Mouse (Mus musculus) kidney, embryonic 15.5 days (tissue): ENCODE results near the gene Stk10. TPM values are rescaled to one million over a fixed set of nuclear protein-coding genes. Genes with fewer than 3 reads are reported as not detected.
"Not testable (repeated sequence)": the region's sequence is repeated elsewhere in the genome, so short reads cannot be mapped to it uniquely, and the experiment has no call there.

Source experiments
- ATAC-seq: fragments of 200-750 bp; cut with Nextera tagmentation; replicated peaks from 2 replicates; pipeline ENCODE4 v1.8.0; 2017; ENCODE audit warnings: moderate TSS enrichment; ENCODE audit not compliant: low FRiP score
- H3K27ac ChIP-seq: fragments of 300-500 bp; sonication (generic); 2 replicates; pipeline ENCODE4 v1.5.1; 2015; ENCODE audit warnings: mild to moderate bottlenecking, inconsistent platforms
- H3K27me3 ChIP-seq: fragments of 300-500 bp; sonication (generic); 2 replicates; pipeline ENCODE4 v1.6.1; 2015; ENCODE audit warnings: inconsistent platforms
- H3K36me3 ChIP-seq: fragments of 300-500 bp; sonication (generic); 2 replicates; pipeline ENCODE4 v1.6.1; 2015; ENCODE audit warnings: inconsistent platforms
- H3K4me1 ChIP-seq: fragments of 300-500 bp; sonication (generic); 2 replicates; pipeline ENCODE4 v1.6.1; 2015; ENCODE audit warnings: inconsistent platforms
- H3K4me2 ChIP-seq: fragments of 300-500 bp; sonication (generic); 2 replicates; pipeline ENCODE4 v1.6.1; 2015; ENCODE audit warnings: moderate library complexity, mild to moderate bottlenecking, inconsistent platforms
- H3K4me3 ChIP-seq: fragments of 300-500 bp; sonication (generic); replicated peaks from 2 replicates; pipeline ENCODE4 v1.5.1; 2015; ENCODE audit warnings: mild to moderate bottlenecking, inconsistent platforms
- H3K9ac ChIP-seq: fragments of 300-500 bp; sonication (generic); 2 replicates; pipeline ENCODE4 v1.6.1; 2015; ENCODE audit warnings: mild to moderate bottlenecking, inconsistent platforms
- H3K9me3 ChIP-seq: fragments of 300-500 bp; sonication (generic); replicated peaks from 2 replicates; pipeline ENCODE4 v1.6.1; 2016; ENCODE audit warnings: inconsistent platforms
- WGBS: fragments of 180-500 bp; shearing (Covaris S2); methylation state at CpG from one replicate; pipeline ENCODE4 v1.1.7; 2015; ENCODE audit warnings: mixed read lengths; 5-methylcytosine and 5-hydroxymethylcytosine counted together
- polyA plus RNA-seq: library from polyadenylated mRNA; unstranded; fragments of >200 nt; fragmentation: Nextera tagmentation; extraction: Ambion mirVana; gene quantifications from 2 replicates; pipeline ENCODE4 v1.2.1, GENCODE M21; 2015

Gene Stk10
- polyA plus RNA-seq, 1 experiment from 2014 or later: 5.4 TPM

DNA sequence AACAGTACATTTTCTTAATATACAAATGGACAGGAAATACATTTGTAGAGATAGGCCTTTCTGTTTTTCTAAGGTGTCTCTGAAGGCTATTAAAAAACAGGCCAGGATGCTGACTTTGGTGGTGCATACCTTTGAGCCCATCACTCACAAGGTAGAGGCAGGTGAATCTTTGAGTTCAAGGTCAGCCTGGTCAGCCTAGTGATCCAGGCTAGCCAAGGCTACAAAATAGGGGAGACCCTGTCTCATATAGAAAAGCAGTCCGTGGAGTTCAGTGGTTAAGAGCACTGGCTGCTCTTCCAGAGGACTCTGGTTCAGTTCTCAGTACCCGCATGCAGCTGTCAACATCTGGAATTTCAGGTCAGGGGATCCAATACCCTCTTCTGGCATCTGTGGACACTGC lies 29.4 kb upstream of the Stk10 start:
- WGBS: 94% methylated on average over 2 of the region's 2 CpGs
- ATAC-seq: no peak
- H3K9ac ChIP-seq: no peak overlapping the region
- no peaks in the 10 kb centered on the region for H3K9me3 ChIP-seq
- H3K36me3 ChIP-seq: peaks cover 22% of the 10 kb centered on the region; the same call in 1 of the 2 replicates
- no peak overlapping the region for H3K4me3 ChIP-seq
- no peaks in the 10 kb centered on the region for H3K4me1 ChIP-seq
- no peak overlapping the region for H3K27ac ChIP-seq
- H3K4me2 ChIP-seq: no peak overlapping the region
- no peaks in the 10 kb centered on the region for H3K27me3 ChIP-seq

DNA sequence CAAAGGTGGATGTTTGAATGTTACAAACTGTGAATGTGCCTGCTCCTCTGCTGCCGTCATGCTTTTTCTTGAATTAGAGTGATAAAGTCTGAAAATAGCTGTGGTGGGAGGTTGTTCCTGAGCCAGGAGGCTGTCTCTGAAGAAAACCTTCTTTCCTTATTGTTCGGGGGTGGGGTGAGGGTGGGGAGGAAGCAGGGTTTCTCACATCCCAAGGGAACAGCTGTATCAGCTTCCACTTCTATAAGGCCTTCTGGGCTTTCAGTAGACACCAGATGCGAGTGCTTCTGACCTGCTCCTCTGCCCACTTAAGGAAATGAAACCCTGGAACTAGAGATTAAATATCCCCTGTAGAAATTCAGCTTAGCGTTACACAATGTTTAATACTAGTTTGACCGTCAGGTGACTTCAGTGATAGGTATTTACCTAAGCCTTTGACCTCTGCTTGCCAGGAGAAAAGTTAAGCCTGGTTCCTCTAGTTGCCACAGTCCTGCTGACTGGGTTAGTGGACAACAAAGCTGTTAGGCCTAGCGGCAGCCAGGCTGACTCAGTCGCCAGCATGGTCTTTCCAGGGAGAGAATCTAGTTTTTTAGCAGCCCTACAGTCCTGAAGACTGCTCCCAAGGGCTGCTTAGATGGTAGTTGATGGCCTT lies 27.9 kb upstream of the Stk10 start:
- Histone ChIP-seq H3K9ac (no peak overlapping the region), H3K27ac (peak overlapping the region; percentile 39; the same call in 1 of the 2 replicates), H3K4me1 (no peaks in the 10 kb centered on the region), H3K9me3 (no peaks in the 10 kb centered on the region), H3K27me3 (no peaks in the 10 kb centered on the region), H3K4me3 (no peak overlapping the region), H3K36me3 (peaks cover 18% of the 10 kb centered on the region; the same call in 1 of the 2 replicates), H3K4me2 (no peak overlapping the region)
- WGBS: 52% methylated on average over 7 of the region's 7 CpGs
- no peak for ATAC-seq

DNA sequence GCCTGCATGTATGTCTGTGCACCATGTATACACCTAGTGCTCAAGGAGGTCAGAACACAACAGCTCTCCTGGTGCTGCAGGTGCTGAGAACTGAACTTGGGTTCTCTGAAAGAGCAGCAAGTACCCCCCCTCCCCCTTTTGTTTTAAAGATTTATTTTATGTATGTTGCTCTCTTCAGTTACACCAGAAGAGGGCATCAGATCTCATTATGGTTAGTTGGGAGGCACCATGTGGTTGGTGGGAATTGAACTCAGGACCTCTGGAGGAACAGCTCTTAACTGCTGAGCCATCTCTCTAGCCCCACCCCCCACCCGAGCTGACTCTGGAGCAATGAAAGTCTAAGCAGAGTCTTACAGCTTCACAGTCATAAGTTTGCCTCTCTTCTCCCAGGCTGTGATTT lies 22.2 kb upstream of the Stk10 start:
- Histone ChIP-seq H3K27ac (no peak overlapping the region), H3K4me3 (no peak overlapping the region), H3K9me3 (no peaks in the 10 kb centered on the region), H3K27me3 (no peaks in the 10 kb centered on the region), H3K4me2 (no peak overlapping the region), H3K9ac (no peak overlapping the region), H3K36me3 (peaks cover 4% of the 10 kb centered on the region), H3K4me1 (no peaks in the 10 kb centered on the region)
- no peak for ATAC-seq
- 75% methylated on average over 1 of the region's 1 CpGs for WGBS

DNA sequence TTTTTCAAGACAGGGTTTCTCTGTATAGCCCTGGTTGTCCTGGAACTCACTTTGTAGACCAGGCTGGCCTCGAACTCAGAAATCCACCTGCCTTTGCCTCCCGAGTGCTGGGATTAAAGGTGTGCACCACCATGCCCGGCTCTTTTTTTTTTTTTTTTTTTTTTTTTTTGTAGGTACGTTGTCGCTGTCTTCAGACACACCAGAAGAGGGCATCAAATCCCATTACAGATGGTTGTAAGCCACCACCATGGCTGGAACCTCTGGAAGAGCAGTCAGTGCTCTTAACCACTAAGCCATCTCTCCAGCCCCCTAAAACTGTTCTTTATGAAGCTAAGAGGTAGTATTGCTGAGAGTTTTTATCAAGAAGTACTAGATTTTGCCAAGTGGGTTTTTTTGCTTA lies 18.3 kb upstream of the Stk10 start:
- not testable (repeated sequence) for H3K4me1 ChIP-seq, H3K4me2 ChIP-seq, H3K9ac ChIP-seq, H3K27me3 ChIP-seq, H3K27ac ChIP-seq, ATAC-seq, H3K4me3 ChIP-seq, H3K9me3 ChIP-seq
- peaks cover 40% of the 10 kb centered on the region for H3K36me3 ChIP-seq
- WGBS: 98% methylated on average over 4 of the region's 5 CpGs

DNA sequence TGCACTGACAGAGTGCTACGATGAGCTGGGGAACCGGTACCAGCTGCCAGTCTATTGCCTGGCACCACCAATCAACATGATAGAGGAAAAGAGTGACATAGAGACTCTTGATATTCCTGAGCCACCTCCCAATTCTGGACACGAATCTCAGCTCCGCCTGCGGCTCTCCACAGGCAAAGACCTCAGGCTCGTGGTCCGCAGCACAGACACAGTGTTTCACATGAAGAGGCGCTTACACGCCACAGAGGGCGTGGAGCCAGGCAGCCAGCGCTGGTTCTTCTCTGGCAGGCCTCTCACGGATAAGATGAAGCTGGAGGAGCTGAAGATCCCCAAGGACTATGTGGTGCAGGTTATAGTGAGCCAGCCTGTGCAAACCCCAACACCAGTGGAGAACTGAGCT lies 17.0 kb upstream of the Stk10 start:
- Histone ChIP-seq H3K36me3 (peaks cover 47% of the 10 kb centered on the region), H3K9me3 (no peaks in the 10 kb centered on the region), H3K27me3 (no peaks in the 10 kb centered on the region), H3K4me2 (no peak overlapping the region), H3K27ac (no peak overlapping the region), H3K4me1 (no peaks in the 10 kb centered on the region), H3K9ac (no peak overlapping the region), H3K4me3 (no peak overlapping the region)
- 90% methylated on average over 12 of the region's 12 CpGs for WGBS
- no peak for ATAC-seq

DNA sequence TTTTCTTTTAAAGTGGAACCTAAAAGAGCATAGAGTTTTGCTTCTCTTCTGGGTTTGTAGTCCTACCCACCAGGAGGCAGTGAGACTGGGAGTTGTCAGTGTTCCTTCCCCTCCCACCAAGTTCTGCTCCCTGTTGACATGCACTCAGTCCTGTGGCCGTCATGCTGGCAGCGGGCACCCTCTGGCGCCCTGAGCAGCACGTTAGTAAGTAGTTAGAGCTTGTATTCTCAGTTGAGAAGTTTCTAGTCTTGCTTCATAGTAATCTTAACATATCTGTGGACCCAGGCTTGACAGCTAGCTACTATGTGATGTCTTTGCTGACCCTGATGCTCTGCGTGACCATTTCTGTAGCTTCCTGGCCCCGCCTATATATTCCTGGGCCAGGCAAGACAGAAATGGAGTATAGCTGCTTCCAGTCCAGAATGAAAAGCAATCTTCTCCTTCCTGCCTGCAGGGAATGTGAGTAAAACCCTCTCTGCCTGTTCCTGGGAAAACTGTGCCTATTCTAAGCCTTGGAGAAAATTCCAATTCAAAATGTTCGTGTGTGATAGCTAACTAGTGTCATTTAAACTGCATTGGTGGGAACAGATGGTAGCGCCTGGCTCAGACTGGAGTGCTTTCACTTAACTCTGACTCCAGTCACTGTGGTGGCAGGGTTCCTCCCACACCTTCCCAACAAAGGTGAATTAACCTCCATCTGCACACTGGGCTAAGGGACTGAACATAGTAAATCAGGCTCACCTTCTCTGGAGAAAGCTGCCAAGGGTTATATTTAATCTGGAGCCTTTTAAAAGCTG lies 16.0 kb upstream of the Stk10 start:
- ATAC-seq: no peak
- WGBS: 82% methylated on average over 8 of the region's 8 CpGs
- Histone ChIP-seq H3K27ac (no peak overlapping the region), H3K4me1 (no peaks in the 10 kb centered on the region), H3K4me3 (no peak overlapping the region), H3K4me2 (no peak overlapping the region), H3K9me3 (no peaks in the 10 kb centered on the region), H3K9ac (no peak overlapping the region), H3K36me3 (peaks cover 47% of the 10 kb centered on the region), H3K27me3 (no peaks in the 10 kb centered on the region)

DNA sequence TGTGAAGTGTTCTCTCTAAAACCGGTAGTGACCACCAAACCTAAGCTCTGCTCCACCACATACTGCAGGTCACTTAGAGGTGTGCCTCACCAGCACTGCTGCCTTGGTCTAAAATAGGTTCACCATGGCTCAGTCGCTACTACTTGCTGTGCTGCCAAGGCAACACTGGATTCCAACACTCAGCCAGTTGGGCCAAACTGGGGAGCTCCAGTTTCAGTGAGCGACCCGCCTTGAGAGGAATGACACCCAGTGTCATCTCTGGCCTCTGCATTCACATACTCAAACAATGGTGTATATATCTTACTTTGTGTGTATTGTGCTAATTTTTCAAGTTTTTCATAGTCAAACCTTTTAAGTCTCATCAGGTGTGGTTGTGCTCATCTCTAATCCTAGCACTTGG lies 14.3 kb upstream of the Stk10 start:
- Histone ChIP-seq H3K9me3 (no peaks in the 10 kb centered on the region), H3K27ac (no peak overlapping the region), H3K4me3 (no peak overlapping the region), H3K4me1 (no peaks in the 10 kb centered on the region), H3K9ac (no peak overlapping the region), H3K4me2 (no peak overlapping the region), H3K27me3 (no peaks in the 10 kb centered on the region), H3K36me3 (peaks cover 47% of the 10 kb centered on the region)
- no peak for ATAC-seq
- 85% methylated on average over 4 of the region's 4 CpGs for WGBS

DNA sequence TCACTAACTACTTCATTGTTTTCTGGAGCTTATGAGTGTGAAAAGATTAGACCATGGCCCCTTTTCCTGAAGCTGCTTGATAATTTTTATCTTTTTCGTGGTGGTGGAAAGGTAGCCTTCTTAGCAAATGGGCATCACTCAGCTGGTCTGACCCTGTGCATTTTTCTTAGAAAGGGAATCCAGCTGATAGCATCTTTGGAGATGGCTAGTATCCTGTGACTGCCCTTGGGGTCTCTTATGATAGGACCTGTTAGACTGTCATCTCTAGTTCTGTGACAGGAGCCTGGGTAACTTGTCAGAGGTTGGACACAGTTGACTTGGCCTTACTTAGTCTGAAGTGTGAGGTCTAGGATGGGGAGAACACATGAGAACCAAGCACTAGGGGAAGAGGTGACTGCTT lies 13.8 kb upstream of the Stk10 start:
- Histone ChIP-seq H3K9ac (no peak overlapping the region), H3K4me2 (no peak overlapping the region), H3K27ac (no peak overlapping the region), H3K4me3 (no peak overlapping the region), H3K4me1 (no peaks in the 10 kb centered on the region), H3K36me3 (peaks cover 47% of the 10 kb centered on the region), H3K9me3 (no peaks in the 10 kb centered on the region), H3K27me3 (no peaks in the 10 kb centered on the region)
- WGBS: 97% methylated on average over 1 of the region's 1 CpGs
- no peak for ATAC-seq

DNA sequence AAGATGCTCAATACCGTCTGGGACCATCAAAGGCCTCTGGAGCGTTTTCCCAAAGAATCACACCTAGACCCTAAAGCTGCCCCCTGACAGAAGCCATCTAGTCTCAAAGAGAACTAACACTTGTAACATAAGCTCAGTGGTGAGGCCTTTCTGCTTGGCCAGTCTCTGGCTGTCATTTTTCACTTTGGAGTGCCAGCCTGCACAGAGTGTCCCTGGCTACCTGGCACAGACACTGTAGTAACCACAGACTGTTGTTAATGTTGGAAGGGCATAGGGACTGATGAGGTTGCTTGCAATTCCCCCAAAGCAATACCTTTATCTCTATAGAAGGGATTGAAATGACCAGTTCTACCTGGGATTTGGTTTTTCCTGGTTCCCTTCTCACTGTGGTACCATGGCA lies 11.9 kb upstream of the Stk10 start:
- Histone ChIP-seq H3K36me3 (peaks cover 40% of the 10 kb centered on the region), H3K27ac (no peak overlapping the region), H3K9me3 (no peaks in the 10 kb centered on the region), H3K27me3 (no peaks in the 10 kb centered on the region), H3K4me2 (no peak overlapping the region), H3K4me1 (no peaks in the 10 kb centered on the region), H3K4me3 (no peak overlapping the region), H3K9ac (no peak overlapping the region)
- no peak for ATAC-seq
- 55% methylated on average over 2 of the region's 2 CpGs for WGBS

DNA sequence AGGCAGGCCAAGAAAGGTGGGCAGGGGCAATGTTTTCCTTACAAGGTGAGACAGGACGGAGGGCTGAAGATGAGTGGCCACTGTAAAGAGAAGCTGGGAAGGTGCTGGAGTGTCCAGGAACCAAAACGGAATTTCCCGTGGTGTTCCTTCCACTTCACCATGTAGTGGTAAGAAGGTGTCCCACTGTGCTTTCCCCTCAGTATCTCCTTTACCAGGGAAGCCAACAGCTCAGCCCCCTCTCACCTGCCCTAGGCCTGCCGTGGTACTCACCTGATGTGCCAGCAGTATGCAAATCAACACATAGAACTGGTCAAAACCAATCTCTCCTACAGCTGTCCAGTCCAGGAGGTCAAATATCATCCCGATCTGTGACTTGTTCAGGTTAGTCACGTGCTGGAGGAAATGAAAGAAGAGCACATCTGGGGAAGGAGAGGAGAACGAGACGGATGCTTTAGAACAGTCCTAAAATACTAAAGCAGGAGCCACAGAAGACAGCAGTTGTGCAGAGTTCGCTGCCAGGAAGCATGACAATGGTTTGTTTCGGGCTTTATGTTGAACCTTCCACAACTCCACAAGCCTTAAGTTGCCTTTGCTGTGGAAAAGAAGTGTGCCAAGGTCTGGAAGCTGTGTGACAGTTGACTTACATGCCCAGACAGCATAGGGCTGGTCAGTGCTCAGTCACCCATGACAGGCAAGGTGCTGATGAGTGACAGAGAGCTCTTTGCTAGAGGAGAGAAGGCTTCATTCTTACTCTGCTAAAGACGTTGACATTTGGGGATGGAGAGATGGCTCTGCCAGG lies 8.8 kb upstream of the Stk10 start:
- H3K27ac ChIP-seq: no peak overlapping the region
- 71% methylated on average over 11 of the region's 11 CpGs for WGBS
- no peak overlapping the region for H3K4me3 ChIP-seq
- ATAC-seq: no peak
- peaks cover 13% of the 10 kb centered on the region; the same call in 1 of the 2 replicates for H3K36me3 ChIP-seq
- H3K27me3 ChIP-seq: no peaks in the 10 kb centered on the region
- H3K9me3 ChIP-seq: no peaks in the 10 kb centered on the region
- no peak overlapping the region for H3K9ac ChIP-seq
- H3K4me2 ChIP-seq: no peak overlapping the region
- no peaks in the 10 kb centered on the region for H3K4me1 ChIP-seq

DNA sequence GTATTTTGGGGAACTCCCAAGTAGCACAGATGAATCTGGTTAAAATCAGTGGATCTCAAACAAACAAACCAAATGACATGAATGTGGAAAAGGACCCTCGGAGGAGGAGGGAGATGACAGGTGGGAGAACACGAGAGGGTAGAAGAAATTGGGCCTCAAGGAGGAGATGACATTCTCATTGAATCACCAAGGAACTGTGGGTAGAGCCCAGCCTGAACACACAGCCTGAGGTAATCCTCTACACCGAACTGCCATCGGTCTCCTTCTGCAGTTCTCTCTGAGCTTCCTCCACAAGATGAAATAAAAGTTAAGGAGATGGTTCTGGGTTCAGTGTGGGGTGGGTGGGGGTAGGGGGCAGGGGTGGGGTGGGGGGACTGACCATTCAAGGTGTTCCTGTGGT lies 6.1 kb upstream of the Stk10 start:
- Histone ChIP-seq H3K36me3 (no peaks in the 10 kb centered on the region), H3K9me3 (no peaks in the 10 kb centered on the region), H3K27ac (no peak overlapping the region), H3K27me3 (0 out of 2 replicates have a peak, but pooled peaks cover 7% of the 10 kb centered on the region), H3K4me1 (peaks cover 6% of the 10 kb centered on the region), H3K4me3 (no peak overlapping the region), H3K9ac (no peak overlapping the region), H3K4me2 (no peak overlapping the region)
- ATAC-seq: no peak
- WGBS: 81% methylated on average over 4 of the region's 4 CpGs

DNA sequence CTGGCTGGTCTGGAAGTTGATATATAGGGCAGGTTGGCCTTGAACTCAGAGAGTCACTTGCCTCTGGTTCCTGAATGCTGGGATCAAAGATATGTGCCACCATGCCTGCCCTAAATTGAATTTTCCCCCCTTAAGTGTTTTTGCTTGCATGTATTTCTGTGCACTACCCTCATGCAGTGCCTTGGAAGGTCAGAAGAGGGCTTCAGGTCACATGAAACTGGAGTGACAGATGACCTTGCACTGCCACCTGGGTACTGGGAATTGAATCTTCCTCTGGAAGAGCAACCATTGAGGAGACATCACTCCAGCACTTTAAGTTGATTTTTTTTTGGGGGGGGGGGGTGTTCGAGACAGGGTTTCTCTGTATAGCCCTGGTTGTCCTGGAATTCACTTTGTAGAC lies 3.0 kb upstream of the Stk10 start:
- Histone ChIP-seq H3K4me1 (peaks cover 28% of the 10 kb centered on the region), H3K9ac (no peak overlapping the region), H3K36me3 (no peaks in the 10 kb centered on the region), H3K4me2 (no peak overlapping the region), H3K27ac (no peak overlapping the region), H3K4me3 (no peak overlapping the region), H3K27me3 (0 out of 2 replicates have a peak, but pooled peaks cover 11% of the 10 kb centered on the region), H3K9me3 (no peaks in the 10 kb centered on the region)
- no peak for ATAC-seq
- WGBS: 93% methylated on average over 1 of the region's 1 CpGs
